Mouse (Mus musculus): ENCODE results near the gene Grm8.
A peak's percentile ranks its signal among the peaks of the same experiment; 100 is the strongest.

Gene Grm8

GRCm38 (mm10) chr6:28042339-28042738, 92.6 kb downstream of the Grm8 start:
- no peak for DNase-seq (ENCODE audit: low spot score)

GRCm38 (mm10) chr6:28040815-28041214, 94.2 kb downstream of the Grm8 start:
- no peak for DNase-seq (ENCODE audit: low spot score)

- DNase-seq (ENCODE audit: low spot score): no peak
These were observed 103.0 kb downstream of the Grm8 start for GRCm38 (mm10) chr6:28032006-28032405.

GRCm38 (mm10) chr6:28017653-28018052, 117.3 kb downstream of the Grm8 start:
- no peak for DNase-seq (ENCODE audit: low spot score)

GRCm38 (mm10) chr6:28007001-28007400, 128.0 kb downstream of the Grm8 start:
- DNase-seq (ENCODE audit: low spot score): no peak

GRCm38 (mm10) chr6:27997250-27997649, 137.7 kb downstream of the Grm8 start:
- no peak for DNase-seq (ENCODE audit: low spot score)

GRCm38 (mm10) chr6:27991241-27991640, 143.7 kb downstream of the Grm8 start:
- DNase-seq (ENCODE audit: low spot score): no peak

- DNase-seq (ENCODE audit: low spot score): no peak
These were observed 152.4 kb downstream of the Grm8 start for GRCm38 (mm10) chr6:27982598-27982997.

- no peak for DNase-seq (ENCODE audit: low spot score)
These were observed 153.0 kb downstream of the Grm8 start for GRCm38 (mm10) chr6:27982021-27982420.

- no peak for DNase-seq (ENCODE audit: low spot score)
These were observed 157.6 kb downstream of the Grm8 start for GRCm38 (mm10) chr6:27977361-27977760.

- DNase-seq (ENCODE audit: low spot score): no peak
These were observed 166.1 kb downstream of the Grm8 start for GRCm38 (mm10) chr6:27968859-27969258.

- no peak for DNase-seq (ENCODE audit: low spot score)
These were observed 167.9 kb downstream of the Grm8 start for GRCm38 (mm10) chr6:27967037-27967436.

- no peak for DNase-seq (ENCODE audit: low spot score)
These were observed 169.7 kb downstream of the Grm8 start for GRCm38 (mm10) chr6:27965237-27965636.

- no peak for DNase-seq (ENCODE audit: low spot score)
These were observed 171.1 kb downstream of the Grm8 start for GRCm38 (mm10) chr6:27963887-27964286.

- no peak for DNase-seq (ENCODE audit: low spot score)
These were observed 178.6 kb downstream of the Grm8 start for GRCm38 (mm10) chr6:27956278-27956857.

GRCm38 (mm10) chr6:27951433-27951832, 183.5 kb downstream of the Grm8 start:
- no peak for DNase-seq (ENCODE audit: low spot score)

GRCm38 (mm10) chr6:27928058-27928457, 206.9 kb downstream of the Grm8 start:
- no peak for DNase-seq (ENCODE audit: low spot score)

- no peak for DNase-seq (ENCODE audit: low spot score)
These were observed 221.7 kb downstream of the Grm8 start for GRCm38 (mm10) chr6:27913281-27913680.

- DNase-seq (ENCODE audit: low spot score): no peak
These were observed 230.6 kb downstream of the Grm8 start for GRCm38 (mm10) chr6:27904358-27904757.

- no peak for DNase-seq (ENCODE audit: low spot score)
These were observed 232.8 kb downstream of the Grm8 start for GRCm38 (mm10) chr6:27902224-27902623.

GRCm38 (mm10) chr6:27901396-27901795, 233.6 kb downstream of the Grm8 start:
- DNase-seq (ENCODE audit: low spot score): no peak

- DNase-seq (ENCODE audit: low spot score): no peak
These were observed 239.8 kb downstream of the Grm8 start for GRCm38 (mm10) chr6:27895153-27895552.

GRCm38 (mm10) chr6:27892886-27893285, 242.1 kb downstream of the Grm8 start:
- DNase-seq (ENCODE audit: low spot score): no peak

GRCm38 (mm10) chr6:27888391-27888790, 246.6 kb downstream of the Grm8 start:
- DNase-seq (ENCODE audit: low spot score): no peak

GRCm38 (mm10) chr6:27887922-27888321, 247.1 kb downstream of the Grm8 start:
- DNase-seq (ENCODE audit: low spot score): peak; percentile 63
